Mouse (Mus musculus) C2C12 (cell line): Measurements from ENCODE around the gene Vasn.

ENCODE experiments used
- CEBPB ChIP-seq: IDR thresholded peaks from one replicate; pipeline ENCODE4 v1.6.1; 2011; ENCODE audit warnings: low read depth, mild to moderate bottlenecking, control low read depth, moderate library complexity
- CTCF ChIP-seq: IDR thresholded peaks from one replicate; pipeline ENCODE4 v1.5.1; 2011; ENCODE audit not compliant: control insufficient read depth, insufficient read depth, insufficient read length
- MYOG ChIP-seq: IDR thresholded peaks from one replicate; pipeline ENCODE4 v1.6.1; 2011; ENCODE audit not compliant: control insufficient read depth, insufficient read length; ENCODE audit errors: extremely low read depth
- USF1 ChIP-seq: IDR thresholded peaks from one replicate; pipeline ENCODE4 v1.6.1; 2011; ENCODE audit warnings: low read depth, mild to moderate bottlenecking, control low read depth, moderate library complexity

GRCm38 (mm10) chr16:4602189-4602588 is 37.6 kb upstream of the Vasn start:
- no peak for TF ChIP-seq CTCF
- TF ChIP-seq MYOG, result no peak
- no peak for TF ChIP-seq CEBPB
- no peak for TF ChIP-seq USF1
